Mouse (Mus musculus): ENCODE measurements around the gene Fchsd2.

Gene Fchsd2

GRCm38 (mm10) chr7:101084816-101085456, 7.7 kb upstream of the Fchsd2 start:
- TF ChIP-seq CTCF (conservative IDR thresholded peaks at IDR 0.05; ENCODE audit: low read length) (no peak), POU5F1 (IDR thresholded peaks at IDR 0.05; ENCODE audit: borderline replicate concordance, low read length) (no peak), NANOG (IDR thresholded peaks at IDR 0.05; ENCODE audit: borderline replicate concordance, low read length) (no peak)
- Histone ChIP-seq H3K4me3 (replicated peaks; ENCODE audit: low read length) (no peak overlapping the region), H3K27me3 (ENCODE audit: insufficient read depth, low read length) (peaks cover 6% of the 10 kb centered on the region; the same call in 1 of the 2 replicates), H3K36me3 (ENCODE audit: insufficient read depth, low read length) (no peaks in the 10 kb centered on the region), H3K9me3 (ENCODE audit: low read length) (no peaks in the 10 kb centered on the region), H3K4me1 (replicated peaks; ENCODE audit: low read depth, low read length) (no peaks in the 10 kb centered on the region)

GRCm38 (mm10) chr7:101085779-101086178, 6.9 kb upstream of the Fchsd2 start:
- Histone ChIP-seq H3K36me3 (ENCODE audit: insufficient read depth, low read length) (no peaks in the 10 kb centered on the region), H3K4me3 (replicated peaks; ENCODE audit: low read length) (no peak overlapping the region), H3K9me3 (ENCODE audit: low read length) (no peaks in the 10 kb centered on the region), H3K27me3 (ENCODE audit: insufficient read depth, low read length) (peaks cover 6% of the 10 kb centered on the region; the same call in 1 of the 2 replicates), H3K4me1 (replicated peaks; ENCODE audit: low read depth, low read length) (no peaks in the 10 kb centered on the region)
- TF ChIP-seq POU5F1 (IDR thresholded peaks at IDR 0.05; ENCODE audit: borderline replicate concordance, low read length): no peak
- TF ChIP-seq NANOG (IDR thresholded peaks at IDR 0.05; ENCODE audit: borderline replicate concordance, low read length): no peak
- TF ChIP-seq CTCF (conservative IDR thresholded peaks at IDR 0.05; ENCODE audit: low read length): no peak

- Histone ChIP-seq H3K4me1 (replicated peaks; ENCODE audit: low read depth, low read length) (no peaks in the 10 kb centered on the region), H3K36me3 (ENCODE audit: insufficient read depth, low read length) (no peaks in the 10 kb centered on the region), H3K9me3 (ENCODE audit: low read length) (no peaks in the 10 kb centered on the region), H3K4me3 (replicated peaks; ENCODE audit: low read length) (no peak overlapping the region), H3K27me3 (ENCODE audit: insufficient read depth, low read length) (peaks cover 6% of the 10 kb centered on the region; the same call in 1 of the 2 replicates)
- TF ChIP-seq NANOG (IDR thresholded peaks at IDR 0.05; ENCODE audit: borderline replicate concordance, low read length) (no peak), POU5F1 (IDR thresholded peaks at IDR 0.05; ENCODE audit: borderline replicate concordance, low read length) (no peak), CTCF (conservative IDR thresholded peaks at IDR 0.05; ENCODE audit: low read length) (no peak)
Observed at GRCm38 (mm10) chr7:101088687-101089086, 4.0 kb upstream of the Fchsd2 start.

- H3K27me3 ChIP-seq (ENCODE audit: insufficient read depth, low read length): peaks cover 6% of the 10 kb centered on the region; the same call in 1 of the 2 replicates
- TF ChIP-seq POU5F1 (IDR thresholded peaks at IDR 0.05; ENCODE audit: borderline replicate concordance, low read length) (no peak), CTCF (conservative IDR thresholded peaks at IDR 0.05; ENCODE audit: low read length) (no peak), NANOG (IDR thresholded peaks at IDR 0.05; ENCODE audit: borderline replicate concordance, low read length) (no peak)
- no peaks in the 10 kb centered on the region for H3K36me3 ChIP-seq (ENCODE audit: insufficient read depth, low read length)
- no peaks in the 10 kb centered on the region for H3K4me1 ChIP-seq (replicated peaks; ENCODE audit: low read depth, low read length)
- H3K4me3 ChIP-seq (replicated peaks; ENCODE audit: low read length): no peak overlapping the region
- no peaks in the 10 kb centered on the region for H3K9me3 ChIP-seq (ENCODE audit: low read length)
Observed at GRCm38 (mm10) chr7:101089242-101089641, 3.4 kb upstream of the Fchsd2 start.

GRCm38 (mm10) chr7:101093231-101093630, 568 bp downstream of the Fchsd2 start:
- Histone ChIP-seq H3K27me3 (ENCODE audit: insufficient read depth, low read length) (0 out of 2 replicates have a peak, but pooled peaks cover 4% of the 10 kb centered on the region), H3K4me1 (replicated peaks; ENCODE audit: low read depth, low read length) (peaks cover 27% of the 10 kb centered on the region), H3K36me3 (ENCODE audit: insufficient read depth, low read length) (no peaks in the 10 kb centered on the region), H3K9me3 (ENCODE audit: low read length) (no peaks in the 10 kb centered on the region), H3K4me3 (replicated peaks; ENCODE audit: low read length) (no peak overlapping the region)
- TF ChIP-seq CTCF (conservative IDR thresholded peaks at IDR 0.05; ENCODE audit: low read length) (no peak), NANOG (IDR thresholded peaks at IDR 0.05; ENCODE audit: borderline replicate concordance, low read length) (no peak), POU5F1 (IDR thresholded peaks at IDR 0.05; ENCODE audit: borderline replicate concordance, low read length) (no peak)

GRCm38 (mm10) chr7:101094746-101095145, 2.1 kb downstream of the Fchsd2 start:
- Histone ChIP-seq H3K9me3 (ENCODE audit: low read length) (no peaks in the 10 kb centered on the region), H3K36me3 (ENCODE audit: insufficient read depth, low read length) (no peaks in the 10 kb centered on the region), H3K4me1 (replicated peaks; ENCODE audit: low read depth, low read length) (peaks cover 28% of the 10 kb centered on the region), H3K4me3 (replicated peaks; ENCODE audit: low read length) (no peak overlapping the region), H3K27me3 (ENCODE audit: insufficient read depth, low read length) (no peaks in the 10 kb centered on the region)
- TF ChIP-seq POU5F1 (IDR thresholded peaks at IDR 0.05; ENCODE audit: borderline replicate concordance, low read length): no peak

GRCm38 (mm10) chr7:101095560-101095959, 2.9 kb downstream of the Fchsd2 start:
- Histone ChIP-seq H3K4me3 (replicated peaks; ENCODE audit: low read length) (no peak overlapping the region), H3K9me3 (ENCODE audit: low read length) (no peaks in the 10 kb centered on the region), H3K27me3 (ENCODE audit: insufficient read depth, low read length) (no peaks in the 10 kb centered on the region), H3K4me1 (replicated peaks; ENCODE audit: low read depth, low read length) (peaks cover 28% of the 10 kb centered on the region), H3K36me3 (ENCODE audit: insufficient read depth, low read length) (no peaks in the 10 kb centered on the region)
- TF ChIP-seq POU5F1 (IDR thresholded peaks at IDR 0.05; ENCODE audit: borderline replicate concordance, low read length) (no peak), CTCF (conservative IDR thresholded peaks at IDR 0.05; ENCODE audit: low read length) (no peak), NANOG (IDR thresholded peaks at IDR 0.05; ENCODE audit: borderline replicate concordance, low read length) (no peak)

GRCm38 (mm10) chr7:101096576-101096975, 3.9 kb downstream of the Fchsd2 start:
- Histone ChIP-seq H3K4me3 (replicated peaks; ENCODE audit: low read length) (no peak overlapping the region), H3K4me1 (replicated peaks; ENCODE audit: low read depth, low read length) (peaks cover 33% of the 10 kb centered on the region), H3K9me3 (ENCODE audit: low read length) (no peaks in the 10 kb centered on the region), H3K27me3 (ENCODE audit: insufficient read depth, low read length) (no peaks in the 10 kb centered on the region), H3K36me3 (ENCODE audit: insufficient read depth, low read length) (no peaks in the 10 kb centered on the region)
- TF ChIP-seq CTCF (conservative IDR thresholded peaks at IDR 0.05; ENCODE audit: low read length): no peak

GRCm38 (mm10) chr7:101097084-101097483, 4.4 kb downstream of the Fchsd2 start:
- no peaks in the 10 kb centered on the region for H3K9me3 ChIP-seq (ENCODE audit: low read length)
- H3K36me3 ChIP-seq (ENCODE audit: insufficient read depth, low read length): no peaks in the 10 kb centered on the region
- TF ChIP-seq CTCF (conservative IDR thresholded peaks at IDR 0.05; ENCODE audit: low read length) (no peak), NANOG (IDR thresholded peaks at IDR 0.05; ENCODE audit: borderline replicate concordance, low read length) (no peak), POU5F1 (IDR thresholded peaks at IDR 0.05; ENCODE audit: borderline replicate concordance, low read length) (no peak)
- no peaks in the 10 kb centered on the region for H3K27me3 ChIP-seq (ENCODE audit: insufficient read depth, low read length)
- H3K4me3 ChIP-seq (replicated peaks; ENCODE audit: low read length): no peak overlapping the region
- H3K4me1 ChIP-seq (replicated peaks; ENCODE audit: low read depth, low read length): peaks cover 35% of the 10 kb centered on the region
